Mouse (Mus musculus): ENCODE measurements at regions not wholly inside any gene's neighbourhood (a gene's known extent, or its start where the extent isn't known, plus 50 kb on each side); places are given as distances from the start of the nearest gene placed in this dataset.
"Not testable (repeated sequence)": the region's sequence is repeated elsewhere in the genome, so short reads cannot be mapped to it uniquely, and the experiment has no call there.

GRCm38 (mm10) chr16:55504274-55504673 lies 206.5 kb upstream of the Zpld1 start:
- Histone ChIP-seq H3K9me3 (ENCODE audit: control insufficient read depth, low read length) (no peaks in the 10 kb centered on the region), H3K4me2 (ENCODE audit: low read depth, low read length) (no peak overlapping the region), H3K9ac (replicated peaks; ENCODE audit: low read depth, low read length) (no peak overlapping the region), H3K27me3 (ENCODE audit: control insufficient read depth, insufficient read depth, low read length) (no peaks in the 10 kb centered on the region), H3K27ac (ENCODE audit: low read depth, low read length) (no peak overlapping the region), H3K36me3 (ENCODE audit: control insufficient read depth, insufficient read depth, low read length) (no peaks in the 10 kb centered on the region), H3K4me1 (ENCODE audit: control insufficient read depth, insufficient read depth, low read length) (no peaks in the 10 kb centered on the region), H3K4me3 (ENCODE audit: low read depth, low read length) (no peak overlapping the region)
- 91% methylated on average over 3 of the region's 3 CpGs for WGBS
- no peak for ATAC-seq (ENCODE audit: low read depth)

- Histone ChIP-seq H3K4me2 (ENCODE audit: low read depth, low read length) (no peak overlapping the region), H3K36me3 (ENCODE audit: control insufficient read depth, insufficient read depth, low read length) (no peaks in the 10 kb centered on the region), H3K9ac (replicated peaks; ENCODE audit: low read depth, low read length) (no peak overlapping the region), H3K27ac (ENCODE audit: low read depth, low read length) (no peak overlapping the region), H3K4me1 (ENCODE audit: control insufficient read depth, insufficient read depth, low read length) (no peaks in the 10 kb centered on the region), H3K27me3 (ENCODE audit: control insufficient read depth, insufficient read depth, low read length) (no peaks in the 10 kb centered on the region), H3K4me3 (ENCODE audit: low read depth, low read length) (no peak overlapping the region), H3K9me3 (ENCODE audit: control insufficient read depth, low read length) (no peaks in the 10 kb centered on the region)
- ATAC-seq (ENCODE audit: low read depth), result no peak
Observed at GRCm38 (mm10) chr16:55503273-55503672, 205.5 kb upstream of the Zpld1 start.

- not testable (repeated sequence) for H3K9me3 ChIP-seq (ENCODE audit: control insufficient read depth, low read length); H3K4me1 ChIP-seq (ENCODE audit: control insufficient read depth, insufficient read depth, low read length); H3K9ac ChIP-seq (replicated peaks; ENCODE audit: low read depth, low read length); H3K4me2 ChIP-seq (ENCODE audit: low read depth, low read length); ATAC-seq (ENCODE audit: low read depth); H3K4me3 ChIP-seq (ENCODE audit: low read depth, low read length); H3K27ac ChIP-seq (ENCODE audit: low read depth, low read length); H3K36me3 ChIP-seq (ENCODE audit: control insufficient read depth, insufficient read depth, low read length); H3K27me3 ChIP-seq (ENCODE audit: control insufficient read depth, insufficient read depth, low read length)
Observed at GRCm38 (mm10) chr16:55499831-55500230, 202.0 kb upstream of the Zpld1 start.

- H3K27me3 ChIP-seq (ENCODE audit: control insufficient read depth, insufficient read depth, low read length), result no peaks in the 10 kb centered on the region
- H3K9ac ChIP-seq (replicated peaks; ENCODE audit: low read depth, low read length), result no peak overlapping the region
- no peak overlapping the region for H3K27ac ChIP-seq (ENCODE audit: low read depth, low read length)
- H3K4me1 ChIP-seq (ENCODE audit: control insufficient read depth, insufficient read depth, low read length), result no peaks in the 10 kb centered on the region
- no peak overlapping the region for H3K4me2 ChIP-seq (ENCODE audit: low read depth, low read length)
- H3K36me3 ChIP-seq (ENCODE audit: control insufficient read depth, insufficient read depth, low read length), result no peaks in the 10 kb centered on the region
- ATAC-seq (ENCODE audit: low read depth), result no peak
- 85% methylated on average over 10 of the region's 10 CpGs for WGBS
- no peak overlapping the region for H3K4me3 ChIP-seq (ENCODE audit: low read depth, low read length)
- no peaks in the 10 kb centered on the region for H3K9me3 ChIP-seq (ENCODE audit: control insufficient read depth, low read length)
Observed at GRCm38 (mm10) chr16:55495051-55495450, 197.3 kb upstream of the Zpld1 start.

- no peak for ATAC-seq (ENCODE audit: low read depth)
- H3K4me3 ChIP-seq (ENCODE audit: low read depth, low read length), result no peak overlapping the region
- 89% methylated on average over 5 of the region's 5 CpGs for WGBS
Observed at GRCm38 (mm10) chr16:55494162-55494561, 196.4 kb upstream of the Zpld1 start.

GRCm38 (mm10) chr16:55492111-55492510 lies 194.3 kb upstream of the Zpld1 start:
- no peaks in the 10 kb centered on the region for H3K9me3 ChIP-seq (ENCODE audit: control insufficient read depth, low read length)
- no peak for ATAC-seq (ENCODE audit: low read depth)
- H3K4me1 ChIP-seq (ENCODE audit: control insufficient read depth, insufficient read depth, low read length), result no peaks in the 10 kb centered on the region
- H3K36me3 ChIP-seq (ENCODE audit: control insufficient read depth, insufficient read depth, low read length), result no peaks in the 10 kb centered on the region
- H3K9ac ChIP-seq (replicated peaks; ENCODE audit: low read depth, low read length), result no peak overlapping the region
- 80% methylated on average over 4 of the region's 4 CpGs for WGBS
- H3K27me3 ChIP-seq (ENCODE audit: control insufficient read depth, insufficient read depth, low read length), result no peaks in the 10 kb centered on the region
- H3K4me2 ChIP-seq (ENCODE audit: low read depth, low read length), result no peak overlapping the region
- H3K27ac ChIP-seq (ENCODE audit: low read depth, low read length), result no peak overlapping the region
- no peak overlapping the region for H3K4me3 ChIP-seq (ENCODE audit: low read depth, low read length)

More at GRCm38 (mm10) chr16:55494162-55494561, 196.4 kb upstream of the Zpld1 start:
- H3K9ac ChIP-seq (replicated peaks; ENCODE audit: low read depth, low read length), result no peak overlapping the region
- H3K4me2 ChIP-seq (ENCODE audit: low read depth, low read length), result no peak overlapping the region
- H3K27me3 ChIP-seq (ENCODE audit: control insufficient read depth, insufficient read depth, low read length), result no peaks in the 10 kb centered on the region
- no peaks in the 10 kb centered on the region for H3K36me3 ChIP-seq (ENCODE audit: control insufficient read depth, insufficient read depth, low read length)
- H3K9me3 ChIP-seq (ENCODE audit: control insufficient read depth, low read length), result no peaks in the 10 kb centered on the region
- H3K4me1 ChIP-seq (ENCODE audit: control insufficient read depth, insufficient read depth, low read length), result no peaks in the 10 kb centered on the region
- H3K27ac ChIP-seq (ENCODE audit: low read depth, low read length), result no peak overlapping the region

GRCm38 (mm10) chr16:55484391-55484790 lies 186.6 kb upstream of the Zpld1 start:
- no peak for ATAC-seq (ENCODE audit: low read depth)
- Histone ChIP-seq H3K4me1 (ENCODE audit: control insufficient read depth, insufficient read depth, low read length) (no peaks in the 10 kb centered on the region), H3K9ac (replicated peaks; ENCODE audit: low read depth, low read length) (no peak overlapping the region), H3K36me3 (ENCODE audit: control insufficient read depth, insufficient read depth, low read length) (no peaks in the 10 kb centered on the region), H3K9me3 (ENCODE audit: control insufficient read depth, low read length) (no peaks in the 10 kb centered on the region), H3K27ac (ENCODE audit: low read depth, low read length) (no peak overlapping the region), H3K4me3 (ENCODE audit: low read depth, low read length) (no peak overlapping the region), H3K27me3 (ENCODE audit: control insufficient read depth, insufficient read depth, low read length) (no peaks in the 10 kb centered on the region), H3K4me2 (ENCODE audit: low read depth, low read length) (no peak overlapping the region)
- WGBS, result 82% methylated on average over 2 of the region's 2 CpGs

- 46% methylated on average over 11 of the region's 11 CpGs for WGBS
Observed at GRCm38 (mm10) chr16:55480745-55481144, 183.0 kb upstream of the Zpld1 start.

GRCm38 (mm10) chr16:55480304-55480703 lies 182.5 kb upstream of the Zpld1 start:
- H3K4me3 ChIP-seq (ENCODE audit: low read depth, low read length), result no peak overlapping the region
- peak; percentile 81; the same call in 1 of the 2 replicates for ATAC-seq (ENCODE audit: low read depth)
- H3K27ac ChIP-seq (ENCODE audit: low read depth, low read length), result no peak overlapping the region
- H3K9me3 ChIP-seq (ENCODE audit: control insufficient read depth, low read length), result no peaks in the 10 kb centered on the region
- no peak overlapping the region for H3K9ac ChIP-seq (replicated peaks; ENCODE audit: low read depth, low read length)
- H3K4me2 ChIP-seq (ENCODE audit: low read depth, low read length), result peak overlapping the region; percentile 20; the same call in 1 of the 2 replicates
- no peaks in the 10 kb centered on the region for H3K36me3 ChIP-seq (ENCODE audit: control insufficient read depth, insufficient read depth, low read length)
- H3K27me3 ChIP-seq (ENCODE audit: control insufficient read depth, insufficient read depth, low read length), result no peaks in the 10 kb centered on the region
- no peaks in the 10 kb centered on the region for H3K4me1 ChIP-seq (ENCODE audit: control insufficient read depth, insufficient read depth, low read length)
- 38% methylated on average over 7 of the region's 7 CpGs for WGBS

More at GRCm38 (mm10) chr16:55480745-55481144, 183.0 kb upstream of the Zpld1 start:
- no peaks in the 10 kb centered on the region for H3K4me1 ChIP-seq (ENCODE audit: control insufficient read depth, insufficient read depth, low read length)
- H3K4me2 ChIP-seq (ENCODE audit: low read depth, low read length), result peak overlapping the region; percentile 20; the same call in 1 of the 2 replicates
- ATAC-seq (ENCODE audit: low read depth), result peak; percentile 65
- no peak overlapping the region for H3K27ac ChIP-seq (ENCODE audit: low read depth, low read length)
- no peaks in the 10 kb centered on the region for H3K9me3 ChIP-seq (ENCODE audit: control insufficient read depth, low read length)
- H3K4me3 ChIP-seq (ENCODE audit: low read depth, low read length), result no peak overlapping the region
- no peak overlapping the region for H3K9ac ChIP-seq (replicated peaks; ENCODE audit: low read depth, low read length)
- H3K36me3 ChIP-seq (ENCODE audit: control insufficient read depth, insufficient read depth, low read length), result no peaks in the 10 kb centered on the region
- H3K27me3 ChIP-seq (ENCODE audit: control insufficient read depth, insufficient read depth, low read length), result no peaks in the 10 kb centered on the region
